Mouse (Mus musculus): ENCODE results near the gene Cox10. TPM values are rescaled to one million over a fixed set of nuclear protein-coding genes. Genes with fewer than 3 reads are reported as not detected.

Cox10 gene
- total RNA-seq, 1 experiment from 2014 or later: 13.1 TPM

- no peak for ATAC-seq (replicated peaks in 1 of 2; ENCODE audit: insufficient read depth in 1 of 2, low FRiP score in 2 of 2, low TSS enrichment in 1 of 2, low read depth in 1 of 2, poor library complexity in 2 of 2, severe bottlenecking in 2 of 2)
Observed at GRCm38 (mm10) chr11:64019235-64019634, 60.0 kb downstream of the Cox10 start.

- no peak for ATAC-seq (replicated peaks in 1 of 2; ENCODE audit: insufficient read depth in 1 of 2, low FRiP score in 2 of 2, low TSS enrichment in 1 of 2, low read depth in 1 of 2, poor library complexity in 2 of 2, severe bottlenecking in 2 of 2)
Observed at GRCm38 (mm10) chr11:64018165-64018564, 61.1 kb downstream of the Cox10 start.

- peak; percentile 72 to 85 for ATAC-seq (replicated peaks in 1 of 2; ENCODE audit: insufficient read depth in 1 of 2, low FRiP score in 2 of 2, low TSS enrichment in 1 of 2, low read depth in 1 of 2, poor library complexity in 2 of 2, severe bottlenecking in 2 of 2)
Observed at GRCm38 (mm10) chr11:64015309-64015708, 64.0 kb downstream of the Cox10 start.

- peak in 1 of 2 experiments; percentile 40; a peak in 1 of 4 replicates for ATAC-seq (replicated peaks in 1 of 2; ENCODE audit: insufficient read depth in 1 of 2, low FRiP score in 2 of 2, low TSS enrichment in 1 of 2, low read depth in 1 of 2, poor library complexity in 2 of 2, severe bottlenecking in 2 of 2)
Observed at GRCm38 (mm10) chr11:64010724-64011496, 68.4 kb downstream of the Cox10 start.

DNA sequence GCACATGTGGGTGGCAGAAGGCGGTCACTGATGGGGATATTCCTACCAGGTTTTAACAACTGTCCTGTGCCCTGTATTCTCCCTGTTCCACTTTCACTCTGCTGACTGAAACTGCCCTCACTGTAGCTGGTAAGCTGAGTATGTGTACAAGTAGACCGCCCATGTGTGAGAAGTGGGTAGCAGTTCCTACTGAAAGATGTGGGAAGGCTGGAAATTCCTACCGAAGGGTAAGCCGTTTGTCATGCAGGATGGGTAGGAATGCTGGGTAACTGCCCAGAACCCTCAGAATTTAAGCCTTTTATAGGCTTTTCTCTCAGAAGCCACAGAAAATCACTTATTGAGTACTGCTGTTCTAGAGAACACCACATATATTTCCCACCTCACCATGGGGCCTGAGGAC lies 75.1 kb downstream of the Cox10 start:
- no peak for ATAC-seq (replicated peaks in 1 of 2; ENCODE audit: insufficient read depth in 1 of 2, low FRiP score in 2 of 2, low TSS enrichment in 1 of 2, low read depth in 1 of 2, poor library complexity in 2 of 2, severe bottlenecking in 2 of 2)

DNA sequence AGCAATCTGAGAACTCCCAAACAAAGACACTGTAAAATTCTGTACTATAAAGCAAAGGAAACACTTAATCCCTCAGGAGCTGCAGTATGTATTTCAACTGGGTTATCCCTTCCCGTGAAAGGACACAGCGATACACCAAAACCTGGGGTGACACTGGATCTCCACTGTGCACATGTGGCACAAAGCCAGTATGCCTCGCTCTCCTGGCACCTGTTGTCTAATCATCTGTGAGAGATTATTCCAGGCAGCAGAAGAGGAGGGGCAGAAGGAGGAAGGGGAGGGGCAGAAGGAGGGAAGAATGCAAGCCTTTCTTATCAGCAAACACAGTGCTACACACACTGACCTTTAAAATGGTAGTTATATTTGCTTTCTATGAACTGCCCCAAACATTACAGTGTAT lies 75.8 kb downstream of the Cox10 start:
- ATAC-seq (replicated peaks in 1 of 2; ENCODE audit: insufficient read depth in 1 of 2, low FRiP score in 2 of 2, low TSS enrichment in 1 of 2, low read depth in 1 of 2, poor library complexity in 2 of 2, severe bottlenecking in 2 of 2): no peak; a peak in 1 of 4 replicates

- no peak for ATAC-seq (replicated peaks in 1 of 2; ENCODE audit: insufficient read depth in 1 of 2, low FRiP score in 2 of 2, low TSS enrichment in 1 of 2, low read depth in 1 of 2, poor library complexity in 2 of 2, severe bottlenecking in 2 of 2)
Observed at GRCm38 (mm10) chr11:64002629-64003028, 76.6 kb downstream of the Cox10 start.

GRCm38 (mm10) chr11:64001111-64001510 lies 78.2 kb downstream of the Cox10 start:
- ATAC-seq (replicated peaks in 1 of 2; ENCODE audit: insufficient read depth in 1 of 2, low FRiP score in 2 of 2, low TSS enrichment in 1 of 2, low read depth in 1 of 2, poor library complexity in 2 of 2, severe bottlenecking in 2 of 2): no peak

- ATAC-seq (replicated peaks in 1 of 2; ENCODE audit: insufficient read depth in 1 of 2, low FRiP score in 2 of 2, low TSS enrichment in 1 of 2, low read depth in 1 of 2, poor library complexity in 2 of 2, severe bottlenecking in 2 of 2): no peak
Observed at GRCm38 (mm10) chr11:64000200-64000794, 79.0 kb downstream of the Cox10 start.

- no peak for ATAC-seq (replicated peaks in 1 of 2; ENCODE audit: insufficient read depth in 1 of 2, low FRiP score in 2 of 2, low TSS enrichment in 1 of 2, low read depth in 1 of 2, poor library complexity in 2 of 2, severe bottlenecking in 2 of 2)
Observed at GRCm38 (mm10) chr11:63999431-63999830, 79.8 kb downstream of the Cox10 start.

GRCm38 (mm10) chr11:63991958-63992357 lies 87.3 kb downstream of the Cox10 start:
- ATAC-seq (replicated peaks in 1 of 2; ENCODE audit: insufficient read depth in 1 of 2, low FRiP score in 2 of 2, low TSS enrichment in 1 of 2, low read depth in 1 of 2, poor library complexity in 2 of 2, severe bottlenecking in 2 of 2): no peak

DNA sequence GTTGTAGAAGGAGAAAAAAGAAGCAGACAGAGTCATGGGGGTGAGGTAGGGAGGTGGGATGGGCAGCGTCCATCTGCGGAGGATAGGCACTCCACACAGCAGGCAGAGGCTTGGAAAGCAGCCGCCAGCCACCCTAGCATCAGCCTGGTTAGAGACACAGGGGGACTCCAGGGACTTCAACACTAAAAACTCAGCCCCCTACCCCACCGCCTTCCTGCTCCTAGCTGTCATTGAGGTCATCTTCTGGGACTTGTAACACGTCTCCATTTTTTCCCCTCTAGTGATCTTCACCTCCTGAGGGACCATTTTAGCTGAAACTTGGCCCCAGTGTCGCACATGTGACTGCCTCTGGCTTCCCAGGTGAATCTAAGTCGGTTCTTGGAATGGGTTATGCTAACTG lies 88.5 kb downstream of the Cox10 start:
- ATAC-seq (replicated peaks in 1 of 2; ENCODE audit: insufficient read depth in 1 of 2, low FRiP score in 2 of 2, low TSS enrichment in 1 of 2, low read depth in 1 of 2, poor library complexity in 2 of 2, severe bottlenecking in 2 of 2): no peak

- ATAC-seq (replicated peaks in 1 of 2; ENCODE audit: insufficient read depth in 1 of 2, low FRiP score in 2 of 2, low TSS enrichment in 1 of 2, low read depth in 1 of 2, poor library complexity in 2 of 2, severe bottlenecking in 2 of 2): no peak
Observed at GRCm38 (mm10) chr11:63990311-63990710, 89.0 kb downstream of the Cox10 start.

GRCm38 (mm10) chr11:63988991-63989860 lies 90.0 kb downstream of the Cox10 start:
- peak; percentile 64 to 68 for ATAC-seq (replicated peaks in 1 of 2; ENCODE audit: insufficient read depth in 1 of 2, low FRiP score in 2 of 2, low TSS enrichment in 1 of 2, low read depth in 1 of 2, poor library complexity in 2 of 2, severe bottlenecking in 2 of 2)

DNA sequence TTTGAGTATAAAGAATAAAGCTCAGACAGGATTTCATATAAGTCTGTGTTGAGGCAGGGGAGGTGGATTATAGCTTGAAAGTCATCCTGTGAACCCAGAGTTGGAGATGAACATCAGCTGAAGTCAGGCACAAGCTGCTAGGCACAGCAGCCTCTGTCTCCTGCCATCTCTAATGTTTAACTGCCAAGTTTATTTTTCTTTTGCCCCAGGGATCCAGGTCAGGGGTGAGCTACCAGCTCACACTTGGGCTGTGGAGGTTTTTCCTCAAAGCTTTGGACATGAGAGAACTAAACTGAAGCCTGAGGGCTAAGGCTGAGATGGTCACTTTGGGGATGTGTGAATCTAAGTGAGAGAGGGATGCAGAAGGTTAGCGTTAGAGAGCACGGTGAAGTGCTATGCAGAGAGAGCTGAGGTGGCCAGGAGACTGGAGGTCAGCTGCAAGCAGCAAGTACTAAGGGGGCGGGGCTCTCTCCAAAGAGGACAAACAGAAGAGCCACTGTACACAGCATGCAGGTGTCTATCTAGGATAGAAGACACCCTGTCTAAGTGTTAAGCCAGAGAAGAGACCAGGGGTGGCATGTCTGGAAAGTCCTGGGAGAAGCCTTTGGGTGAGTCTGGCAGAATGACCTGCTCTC lies 91.1 kb downstream of the Cox10 start:
- no peak for ATAC-seq (replicated peaks in 1 of 2; ENCODE audit: insufficient read depth in 1 of 2, low FRiP score in 2 of 2, low TSS enrichment in 1 of 2, low read depth in 1 of 2, poor library complexity in 2 of 2, severe bottlenecking in 2 of 2)

DNA sequence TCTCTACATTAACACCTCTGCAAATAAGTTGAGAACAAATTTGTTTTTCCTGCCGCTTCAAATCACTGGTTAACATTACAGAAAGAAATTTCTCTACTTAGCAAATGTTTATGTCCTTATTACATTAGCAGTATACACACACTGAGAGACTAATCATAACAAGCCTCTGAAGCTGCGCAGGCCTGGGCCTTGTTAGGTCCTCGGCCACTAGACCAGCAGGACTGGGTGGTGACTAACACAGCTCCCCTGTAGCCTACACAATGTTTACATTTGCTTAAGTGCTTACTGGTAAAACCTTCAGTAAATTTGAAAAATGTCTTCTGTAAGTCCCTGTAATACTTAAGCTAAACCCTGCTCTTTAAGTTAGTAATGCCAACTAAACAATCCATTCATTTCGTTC lies 92.6 kb downstream of the Cox10 start:
- ATAC-seq (replicated peaks in 1 of 2; ENCODE audit: insufficient read depth in 1 of 2, low FRiP score in 2 of 2, low TSS enrichment in 1 of 2, low read depth in 1 of 2, poor library complexity in 2 of 2, severe bottlenecking in 2 of 2): no peak

DNA sequence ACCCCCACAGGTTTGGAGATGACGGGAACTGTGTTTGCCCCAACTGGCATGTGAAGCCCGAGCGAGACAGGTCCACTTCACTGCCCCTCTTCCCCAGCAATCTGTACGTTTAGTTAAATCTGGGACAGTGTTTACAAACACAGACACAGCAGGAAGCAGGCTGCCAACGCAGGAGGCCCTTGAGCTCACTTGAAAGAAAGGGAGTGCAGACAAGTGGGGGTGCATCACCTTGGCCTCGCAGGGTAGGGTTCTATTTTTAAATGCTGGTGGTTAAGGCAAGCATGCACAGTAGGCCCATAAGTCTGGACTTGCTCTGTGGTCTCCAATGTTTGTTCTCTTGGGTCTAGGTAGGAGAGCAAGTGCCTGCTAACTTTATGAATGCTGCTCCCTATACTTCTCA lies 93.8 kb downstream of the Cox10 start:
- no peak for ATAC-seq (replicated peaks in 1 of 2; ENCODE audit: insufficient read depth in 1 of 2, low FRiP score in 2 of 2, low TSS enrichment in 1 of 2, low read depth in 1 of 2, poor library complexity in 2 of 2, severe bottlenecking in 2 of 2)
